Mouse (Mus musculus) lung, adult 2 months (tissue): ENCODE data around the gene Prkar1a.

ENCODE experiments used
- CTCF ChIP-seq: fragments of 200-500 bp; IDR thresholded peaks from 2 replicates; pipeline ENCODE4 v1.5.1; 2011; ENCODE audit warnings: mild to moderate bottlenecking, low read length, control low read depth; ENCODE audit not compliant: insufficient read depth
- POLR2A ChIP-seq: fragments of 200-500 bp; IDR thresholded peaks from 2 replicates; pipeline ENCODE4 v1.6.1; 2011; ENCODE audit warnings: low read depth, mild to moderate bottlenecking, control low read depth, low read length, borderline replicate concordance; ENCODE audit errors: extremely low read depth

- no peak for TF ChIP-seq POLR2A
- TF ChIP-seq CTCF = no peak
These were observed 32.4 kb upstream of the Prkar1a start for GRCm38 (mm10) chr11:109616766-109617165.
